Mouse (Mus musculus) gastrocnemius, postnatal 36 days (tissue): ENCODE results near the gene Il3. TPM values are rescaled to one million over a fixed set of nuclear protein-coding genes. Genes with fewer than 3 reads are reported as not detected.

Source experiments
- DNase-seq, 2 experiments: peaks; one replicate each; pipeline ENCODE4 v3.0.0; 2022
- intact Hi-C: fragments of 180-260 bp; cut with DNase I; formaldehyde crosslinking; loops from one replicate; pipeline ENCODE4 v1.15.1; 2025
- total RNA-seq, 2 experiments: library from RNA; stranded (reverse); gene quantifications; 2 replicates each; pipeline ENCODE4 v1.2.3; 2021

The Il3 gene
- total RNA-seq, 2 experiments from 2014 or later, result not detected

GRCm38 (mm10) chr11:54292163-54292562, 25.1 kb upstream of the Il3 start:
- DNase-seq, result no peak
- intact Hi-C loops, result no loop called here

GRCm38 (mm10) chr11:54287821-54288453, 20.9 kb upstream of the Il3 start:
- intact Hi-C loops, result no loop called here

GRCm38 (mm10) chr11:54271437-54271949, 4.4 kb upstream of the Il3 start:
- DNase-seq, result no peak
- intact Hi-C loops, result no loop called here

More at GRCm38 (mm10) chr11:54287821-54288453, 20.9 kb upstream of the Il3 start:
- no peak for DNase-seq

- intact Hi-C loops, result loop anchor here (5.0 kb wide), 1 partner anchor 143 kb away; no protein-coding TSS in a partner anchor
- DNase-seq, result no peak
Observed at GRCm38 (mm10) chr11:54269191-54269896, 2.3 kb upstream of the Il3 start.

GRCm38 (mm10) chr11:54264542-54264941, 2.5 kb downstream of the Il3 start:
- DNase-seq, result peak in 1 of 2 experiments; percentile 35
- intact Hi-C loops, result loop anchor here (5.0 kb wide), 1 partner anchor 93 kb away; no protein-coding TSS in a partner anchor

GRCm38 (mm10) chr11:54263405-54264031, 3.6 kb downstream of the Il3 start:
- intact Hi-C loops, result loop anchor here (5.0 kb wide), 1 partner anchor 94 kb away; no protein-coding TSS in a partner anchor
- DNase-seq, result no peak

GRCm38 (mm10) chr11:54256624-54257376, 10.3 kb downstream of the Il3 start:
- intact Hi-C loops, result loop anchor here (1.0 to 10.0 kb wide), 3 partner anchors 164 to 322 kb away; no protein-coding TSS in a partner anchor
- DNase-seq, result peak; percentile 60 to 66

GRCm38 (mm10) chr11:54254114-54254513, 13.0 kb downstream of the Il3 start:
- DNase-seq, result no peak
- intact Hi-C loops, result loop anchor here (10.0 kb wide), 1 partner anchor 319 kb away; no protein-coding TSS in a partner anchor

GRCm38 (mm10) chr11:54250575-54250974, 16.5 kb downstream of the Il3 start:
- DNase-seq, result no peak
- intact Hi-C loops, result loop anchor here (10.0 kb wide), 1 partner anchor 316 kb away; no protein-coding TSS in a partner anchor

GRCm38 (mm10) chr11:54249748-54250147, 17.3 kb downstream of the Il3 start:
- DNase-seq, result no peak
- intact Hi-C loops, result loop anchor here (10.0 kb wide), 1 partner anchor 315 kb away; no protein-coding TSS in a partner anchor

- no peak for DNase-seq
- intact Hi-C loops, result no loop called here
Observed at GRCm38 (mm10) chr11:54248940-54249717, 17.9 kb downstream of the Il3 start, which contains the start of gene Csf2. Csf2 (minus strand) TSS chr11:54249667.

GRCm38 (mm10) chr11:54247251-54247950, 19.7 kb downstream of the Il3 start:
- intact Hi-C loops, result no loop called here
- no peak for DNase-seq

- intact Hi-C loops, result no loop called here
- no peak for DNase-seq
Observed at GRCm38 (mm10) chr11:54244465-54244864, 22.6 kb downstream of the Il3 start.

GRCm38 (mm10) chr11:54242494-54242893, 24.6 kb downstream of the Il3 start:
- intact Hi-C loops, result no loop called here

GRCm38 (mm10) chr11:54236939-54237338, 30.1 kb downstream of the Il3 start:
- intact Hi-C loops, result no loop called here
- DNase-seq, result peak in 1 of 2 experiments; percentile 53

More at GRCm38 (mm10) chr11:54242494-54242893, 24.6 kb downstream of the Il3 start:
- no peak for DNase-seq

- no peak for DNase-seq
- intact Hi-C loops, result no loop called here
Observed at GRCm38 (mm10) chr11:54227478-54227877, 39.6 kb downstream of the Il3 start.

- DNase-seq, result no peak
- intact Hi-C loops, result no loop called here
Observed at GRCm38 (mm10) chr11:54224475-54224986, 42.5 kb downstream of the Il3 start.
